Mouse (Mus musculus): Measurements from ENCODE around the gene Hist1h3c. TPM values are rescaled to one million over a fixed set of nuclear protein-coding genes. Genes with fewer than 3 reads are reported as not detected.
"Not testable (repeated sequence)": the region's sequence is repeated elsewhere in the genome, so short reads cannot be mapped to it uniquely, and the experiment has no call there.

Gene Hist1h3c
- polyA plus RNA-seq, 1 experiment from 2014 or later, result 10.8 TPM

DNA sequence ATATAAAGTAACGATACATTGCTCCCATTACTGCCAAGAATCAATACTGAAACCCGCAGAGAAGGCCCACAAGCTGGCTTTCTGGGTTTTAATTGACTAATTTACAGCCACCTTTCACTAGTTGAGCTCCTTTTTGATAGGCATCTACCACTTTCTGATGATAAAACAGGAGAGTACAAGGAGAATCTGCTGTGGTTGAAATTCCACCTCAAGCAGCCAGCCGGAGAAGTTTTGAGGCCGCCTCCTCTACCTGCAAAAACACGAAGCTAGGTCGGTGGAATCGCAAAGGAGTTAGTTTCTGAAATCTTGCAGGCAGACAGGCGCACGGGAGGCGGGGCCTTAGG is 17.8 kb upstream of the Hist1h3c start:
- H3K4me1 ChIP-seq, result peaks cover 30% of the 10 kb centered on the region
- H3K4me2 ChIP-seq, result peak overlapping the region; percentile 78
- no peaks in the 10 kb centered on the region for H3K27me3 ChIP-seq
- H3K27ac ChIP-seq, result peak overlapping the region; percentile 85
- H3K9me3 ChIP-seq (replicated peaks), result no peaks in the 10 kb centered on the region
- WGBS, result under 1% methylated on average over 10 of the region's 10 CpGs
- no peaks in the 10 kb centered on the region for H3K36me3 ChIP-seq (ENCODE audit: poor library complexity, severe bottlenecking)
- ATAC-seq, result no peak
- peak overlapping the region; percentile 80; the same call in 1 of the 2 replicates for H3K9ac ChIP-seq
- H3K4me3 ChIP-seq, result peak overlapping the region; percentile 53

DNA sequence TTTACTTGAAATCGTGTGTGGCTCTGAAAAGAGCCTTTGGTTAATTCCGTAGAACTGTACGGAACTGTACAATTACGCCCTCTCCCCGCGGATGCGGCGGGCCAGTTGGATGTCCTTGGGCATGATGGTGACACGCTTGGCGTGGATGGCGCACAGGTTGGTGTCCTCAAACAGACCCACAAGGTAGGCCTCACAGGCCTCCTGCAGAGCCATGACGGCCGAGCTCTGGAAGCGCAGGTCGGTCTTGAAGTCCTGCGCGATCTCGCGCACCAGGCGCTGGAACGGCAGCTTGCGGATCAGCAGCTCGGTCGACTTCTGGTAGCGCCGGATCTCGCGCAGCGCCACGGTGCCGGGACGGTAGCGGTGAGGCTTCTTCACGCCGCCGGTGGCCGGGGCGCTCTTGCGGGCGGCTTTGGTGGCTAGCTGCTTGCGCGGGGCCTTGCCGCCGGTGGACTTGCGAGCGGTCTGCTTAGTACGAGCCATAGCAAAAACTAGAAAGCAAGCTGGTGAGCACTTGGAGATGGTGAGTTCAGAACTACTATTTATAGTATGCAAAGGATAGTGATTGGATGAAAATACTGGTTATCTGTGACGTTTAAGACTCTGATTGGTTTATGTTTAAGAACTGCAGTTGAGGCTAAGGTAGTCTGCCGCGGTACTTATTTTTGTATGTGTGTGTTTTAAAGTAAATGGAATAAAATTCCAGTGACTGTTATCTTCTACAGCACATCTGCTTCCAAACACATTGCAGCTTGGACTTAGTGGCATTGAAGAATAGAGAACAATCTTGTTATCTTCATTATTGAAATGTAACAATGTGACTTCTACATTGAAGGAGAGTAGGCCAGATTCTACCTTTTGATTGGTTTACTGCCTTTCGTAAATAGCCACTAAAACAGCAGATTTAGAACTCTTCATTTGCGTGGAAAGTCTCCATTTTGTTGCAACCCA is 16.7 kb upstream of the Hist1h3c start, which contains the start of gene Hist1h3a:
Hist1h3a (minus strand) TSS at position 516 of the 951 bp plus-strand sequence.
- H3K4me1 ChIP-seq, result peaks cover 38% of the 10 kb centered on the region
- H3K27ac ChIP-seq, result peak within 1 kb of the TSS; percentile 85
- H3K4me2 ChIP-seq, result peak within 1 kb of the TSS; percentile 78
- peak; percentile 79 for ATAC-seq
- H3K36me3 ChIP-seq (ENCODE audit: poor library complexity, severe bottlenecking); H3K9me3 ChIP-seq (replicated peaks); H3K27me3 ChIP-seq: not testable (repeated sequence)
- under 1% methylated on average over 30 of the region's 52 CpGs for WGBS
- H3K4me3 ChIP-seq, result peak within 1 kb of the TSS; percentile 53
- H3K9ac ChIP-seq, result peak within 1 kb of the TSS; percentile 66

DNA sequence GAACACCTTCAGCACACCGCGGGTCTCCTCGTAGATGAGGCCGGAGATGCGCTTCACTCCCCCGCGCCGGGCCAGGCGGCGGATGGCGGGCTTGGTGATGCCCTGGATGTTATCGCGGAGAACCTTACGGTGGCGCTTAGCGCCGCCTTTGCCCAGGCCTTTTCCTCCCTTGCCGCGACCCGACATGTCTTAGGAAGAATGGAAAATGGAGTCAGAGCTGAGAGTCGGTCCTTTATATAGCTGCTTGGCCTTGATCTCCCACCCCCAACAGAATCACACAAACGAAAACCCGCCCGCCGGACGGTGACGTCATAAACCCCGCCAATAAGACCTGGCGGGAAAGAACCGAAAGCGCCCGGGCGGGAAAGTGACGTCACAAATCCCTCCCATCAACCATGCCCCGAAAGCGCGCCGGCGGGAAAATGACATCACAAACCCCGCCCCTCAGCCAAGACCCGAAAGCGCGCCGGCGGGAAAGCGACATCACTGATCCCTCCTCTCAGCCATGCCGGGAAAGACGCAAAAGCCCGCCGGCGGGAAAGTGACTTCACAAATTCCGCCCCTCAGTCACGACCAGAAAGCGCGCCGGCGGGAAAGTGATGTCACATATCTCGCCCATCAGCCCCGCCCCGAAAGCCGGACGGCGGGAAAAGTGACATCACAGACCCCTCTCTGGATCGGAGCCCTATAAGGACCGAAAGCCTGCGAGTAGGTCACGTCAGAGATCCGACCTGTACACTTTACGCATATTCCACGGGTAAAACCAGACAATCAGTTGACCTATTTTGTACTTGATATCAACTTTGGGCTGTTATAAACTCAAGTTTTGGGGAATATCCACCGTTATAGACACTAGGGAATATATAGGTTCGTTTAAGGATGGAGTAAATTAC is 15.8 kb upstream of the Hist1h3c start, which contains the start of gene Hist1h4a:
Hist1h4a (minus strand) TSS at position 259 of the 893 bp plus-strand sequence.
- Histone ChIP-seq H3K27me3 (no peaks in the 10 kb centered on the region), H3K4me1 (peaks cover 39% of the 10 kb centered on the region), H3K4me2 (peak within 1 kb of the TSS; percentile 78), H3K4me3 (peak within 1 kb of the TSS; percentile 53), H3K36me3 (ENCODE audit: poor library complexity, severe bottlenecking) (no peaks in the 10 kb centered on the region), H3K9me3 (replicated peaks) (no peaks in the 10 kb centered on the region), H3K27ac (peak within 1 kb of the TSS; percentile 85), H3K9ac (peak within 1 kb of the TSS; percentile 74)
- under 1% methylated on average over 61 of the region's 72 CpGs for WGBS
- peak; percentile 76 for ATAC-seq

DNA sequence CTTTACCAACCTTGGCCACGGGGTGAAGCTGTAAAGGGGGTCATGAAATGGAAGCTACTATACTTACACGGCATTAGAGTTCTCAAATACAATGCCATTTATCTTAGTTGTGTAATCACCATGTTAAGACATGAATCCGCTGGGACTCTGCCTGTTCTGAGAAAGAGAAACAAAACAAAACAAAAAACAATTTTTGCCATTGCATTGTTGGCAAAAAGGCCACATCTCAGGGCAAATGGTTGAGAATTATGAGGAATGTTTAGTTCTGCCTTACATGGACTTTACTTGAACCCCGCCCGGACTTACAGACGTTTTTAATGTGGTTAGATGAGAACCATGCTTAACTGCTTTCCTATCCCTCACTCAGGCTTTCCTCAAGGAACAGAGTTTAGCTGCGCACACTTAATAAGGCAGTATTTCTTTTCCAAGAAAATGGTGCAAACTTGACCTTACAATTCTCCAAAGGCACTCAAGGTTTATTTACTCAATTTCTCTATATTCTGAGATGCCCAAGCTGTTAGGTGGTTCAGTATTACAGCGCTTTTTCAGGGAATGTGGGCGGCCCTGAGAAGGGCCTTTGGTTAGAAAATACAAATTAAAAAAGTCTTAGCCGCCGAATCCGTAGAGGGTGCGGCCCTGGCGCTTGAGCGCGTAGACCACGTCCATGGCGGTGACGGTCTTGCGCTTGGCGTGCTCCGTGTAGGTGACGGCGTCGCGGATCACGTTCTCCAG is 15.0 kb upstream of the Hist1h3c start:
- peak overlapping the region; percentile 74 for H3K9ac ChIP-seq
- peak overlapping the region; percentile 53 for H3K4me3 ChIP-seq
- H3K4me2 ChIP-seq, result peak overlapping the region; percentile 78
- 1% methylated on average over 24 of the region's 27 CpGs for WGBS
- peak overlapping the region; percentile 85 for H3K27ac ChIP-seq
- H3K4me1 ChIP-seq, result peaks cover 41% of the 10 kb centered on the region
- no peaks in the 10 kb centered on the region for H3K27me3 ChIP-seq
- H3K36me3 ChIP-seq (ENCODE audit: poor library complexity, severe bottlenecking), result no peaks in the 10 kb centered on the region
- ATAC-seq, result no peak; the same call in 1 of the 2 replicates
- H3K9me3 ChIP-seq (replicated peaks), result no peaks in the 10 kb centered on the region

DNA sequence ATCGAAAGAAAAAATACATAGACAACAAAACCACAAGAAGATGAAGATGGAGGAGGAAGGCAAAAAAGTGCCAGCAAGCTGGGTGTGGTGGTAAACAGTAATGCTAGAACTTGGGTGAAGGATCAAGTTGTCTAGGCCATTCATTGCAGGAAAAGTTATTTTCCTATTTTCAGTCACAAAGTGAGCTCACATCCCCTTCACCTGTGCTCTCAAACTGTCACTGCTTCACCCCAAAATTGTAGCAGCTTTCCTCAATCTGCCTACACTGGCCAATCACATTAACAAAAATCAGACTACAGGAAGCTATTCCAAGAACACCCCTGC is 14.5 kb upstream of the Hist1h3c start:
- Histone ChIP-seq H3K36me3 (ENCODE audit: poor library complexity, severe bottlenecking) (no peaks in the 10 kb centered on the region), H3K4me2 (peak overlapping the region; percentile 78), H3K27me3 (no peaks in the 10 kb centered on the region), H3K9ac (peak overlapping the region; percentile 74), H3K4me1 (peaks cover 41% of the 10 kb centered on the region), H3K27ac (peak overlapping the region; percentile 85), H3K4me3 (peak overlapping the region; percentile 53), H3K9me3 (replicated peaks) (no peaks in the 10 kb centered on the region)
- WGBS, result 74% methylated on average over 1 of the region's 1 CpGs
- ATAC-seq, result no peak

DNA sequence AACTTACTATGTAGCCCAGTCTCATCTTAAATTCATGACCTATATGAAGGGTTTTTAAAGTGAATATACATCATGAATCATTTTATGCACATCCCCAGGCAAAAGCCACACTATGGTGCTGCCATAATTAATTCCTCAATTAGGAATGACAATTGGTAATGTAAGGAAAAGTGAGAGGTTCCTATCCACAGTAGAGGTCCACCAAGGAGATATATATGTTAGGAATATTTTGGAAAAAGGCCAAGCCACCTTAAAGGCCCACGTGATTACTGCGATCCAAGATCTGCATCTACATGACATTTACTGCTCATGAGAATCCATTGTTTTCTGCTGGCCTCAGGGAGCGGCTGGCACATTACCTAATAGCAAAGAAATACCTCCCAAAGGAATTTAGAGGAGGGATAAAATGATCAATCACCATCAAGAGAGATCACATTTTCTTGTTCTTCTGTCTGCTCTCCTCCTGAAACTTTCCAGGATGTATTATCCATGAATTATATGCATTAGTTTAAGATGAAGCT is 13.9 kb upstream of the Hist1h3c start:
- Histone ChIP-seq H3K4me3 (no peak overlapping the region), H3K4me2 (no peak overlapping the region), H3K9me3 (replicated peaks) (no peaks in the 10 kb centered on the region), H3K27me3 (no peaks in the 10 kb centered on the region), H3K4me1 (peaks cover 39% of the 10 kb centered on the region), H3K36me3 (ENCODE audit: poor library complexity, severe bottlenecking) (no peaks in the 10 kb centered on the region), H3K9ac (no peak overlapping the region), H3K27ac (0 out of 2 replicates have a peak overlapping the region, but pooled peaks have one; percentile 19)
- 71% methylated on average over 3 of the region's 3 CpGs for WGBS
- no peak for ATAC-seq

DNA sequence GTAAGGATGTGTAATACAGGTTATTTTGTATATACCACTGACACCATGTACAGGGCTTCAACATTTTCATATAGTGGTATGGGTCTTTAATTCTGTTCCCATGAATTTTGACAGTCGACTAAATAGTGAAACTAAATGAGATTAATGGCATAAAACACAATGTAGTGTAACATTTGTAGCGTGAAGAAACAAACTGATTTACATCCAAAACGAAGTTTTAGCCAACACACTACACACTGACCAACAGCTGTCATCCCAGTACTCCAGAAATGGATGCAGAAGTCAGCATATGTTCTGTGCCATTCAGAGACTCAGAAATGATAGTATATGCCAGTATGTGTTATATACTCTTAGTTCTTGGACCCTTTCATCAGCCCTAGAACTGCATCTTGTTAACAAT is 12.5 kb upstream of the Hist1h3c start:
- no peaks in the 10 kb centered on the region for H3K36me3 ChIP-seq (ENCODE audit: poor library complexity, severe bottlenecking)
- WGBS, result 50% methylated on average over 3 of the region's 3 CpGs
- ATAC-seq, result no peak
- H3K4me2 ChIP-seq, result peak overlapping the region; percentile 6; the same call in 1 of the 2 replicates
- peak overlapping the region; percentile 48; the same call in 1 of the 2 replicates for H3K27ac ChIP-seq
- peaks cover 30% of the 10 kb centered on the region for H3K4me1 ChIP-seq
- no peak overlapping the region for H3K4me3 ChIP-seq
- H3K9ac ChIP-seq, result no peak overlapping the region
- H3K27me3 ChIP-seq, result no peaks in the 10 kb centered on the region
- no peaks in the 10 kb centered on the region for H3K9me3 ChIP-seq (replicated peaks)

DNA sequence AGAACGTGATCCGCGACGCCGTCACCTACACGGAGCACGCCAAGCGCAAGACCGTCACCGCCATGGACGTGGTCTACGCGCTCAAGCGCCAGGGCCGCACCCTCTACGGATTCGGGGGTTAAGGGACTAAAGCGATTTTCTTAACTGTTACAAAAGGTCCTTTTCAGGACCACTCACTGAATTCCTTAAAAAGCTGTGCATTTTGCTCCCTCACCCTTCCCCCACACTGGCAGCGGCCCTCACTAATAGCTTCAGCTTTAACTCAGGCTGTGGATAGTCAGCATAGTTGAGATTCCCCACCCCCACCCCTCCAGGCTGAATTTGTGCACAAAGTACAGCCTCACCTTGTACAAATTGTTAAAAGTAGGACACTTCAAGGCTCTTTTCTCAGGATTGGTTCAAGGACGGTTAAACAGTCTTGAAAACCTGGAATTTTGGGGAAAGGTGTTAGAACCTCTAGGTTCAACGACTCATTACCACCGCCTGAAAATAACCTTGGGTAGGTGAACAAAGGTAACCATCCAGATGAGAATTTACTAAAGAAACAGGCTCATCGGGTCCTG is 11.9 kb upstream of the Hist1h3c start:
- H3K27ac ChIP-seq, result peak overlapping the region; percentile 89
- no peaks in the 10 kb centered on the region for H3K27me3 ChIP-seq
- H3K4me1 ChIP-seq, result peaks cover 31% of the 10 kb centered on the region
- peak overlapping the region; percentile 69 for H3K4me2 ChIP-seq
- ATAC-seq, result no peak; the same call in 1 of the 2 replicates
- peak overlapping the region; percentile 71 for H3K9ac ChIP-seq
- 1% methylated on average over 15 of the region's 23 CpGs for WGBS
- H3K9me3 ChIP-seq (replicated peaks), result no peaks in the 10 kb centered on the region
- H3K4me3 ChIP-seq, result peak overlapping the region; percentile 41
- H3K36me3 ChIP-seq (ENCODE audit: poor library complexity, severe bottlenecking), result no peaks in the 10 kb centered on the region

DNA sequence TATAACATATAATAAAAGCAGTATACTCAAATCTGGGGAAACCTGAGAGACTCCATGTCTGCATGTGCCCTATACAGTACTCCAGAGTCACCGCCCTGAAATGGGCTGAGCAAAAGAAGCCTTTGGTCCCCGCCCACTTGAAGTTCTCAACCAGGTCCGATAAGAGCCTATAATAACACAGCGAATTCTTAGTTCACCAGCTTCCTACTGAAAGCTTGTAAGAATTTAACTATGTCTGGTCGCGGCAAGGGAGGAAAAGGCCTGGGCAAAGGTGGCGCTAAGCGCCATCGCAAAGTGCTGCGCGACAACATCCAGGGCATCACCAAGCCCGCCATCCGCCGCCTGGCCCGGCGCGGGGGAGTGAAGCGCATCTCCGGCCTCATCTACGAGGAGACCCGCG is 11.4 kb upstream of the Hist1h3c start, which contains the start of gene Hist1h4b:
Hist1h4b (plus strand) TSS at position 224 of the 400 bp plus-strand sequence.
- H3K4me3 ChIP-seq, result peak within 1 kb of the TSS; percentile 41
- peaks cover 30% of the 10 kb centered on the region for H3K4me1 ChIP-seq
- H3K36me3 ChIP-seq (ENCODE audit: poor library complexity, severe bottlenecking), result no peaks in the 10 kb centered on the region
- peak; percentile 80 for ATAC-seq
- peak within 1 kb of the TSS; percentile 71 for H3K9ac ChIP-seq
- no peaks in the 10 kb centered on the region for H3K27me3 ChIP-seq
- H3K9me3 ChIP-seq (replicated peaks), result no peaks in the 10 kb centered on the region
- H3K27ac ChIP-seq, result peak within 1 kb of the TSS; percentile 89
- peak within 1 kb of the TSS; percentile 69 for H3K4me2 ChIP-seq
- WGBS, result under 1% methylated on average over 18 of the region's 22 CpGs

DNA sequence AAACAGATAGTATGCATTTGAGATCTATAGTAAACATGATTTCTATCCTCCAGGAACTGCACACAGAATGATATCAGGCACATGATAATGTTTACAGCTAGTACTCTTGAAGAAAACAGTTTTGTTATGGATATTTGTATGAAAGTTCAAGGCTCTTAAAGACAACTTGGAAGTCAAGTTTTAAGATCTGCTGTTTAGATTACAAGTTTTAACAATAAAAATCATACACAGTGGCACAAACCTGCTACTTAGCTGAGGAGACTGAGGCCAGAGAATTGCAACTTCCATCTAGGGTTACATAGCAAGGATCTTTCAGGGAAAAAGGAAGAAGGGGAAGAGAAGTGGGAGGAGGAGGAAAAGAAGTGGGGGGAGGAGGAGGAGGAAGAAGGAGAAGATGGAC is 9.6 kb upstream of the Hist1h3c start:
- H3K36me3 ChIP-seq (ENCODE audit: poor library complexity, severe bottlenecking), result no peaks in the 10 kb centered on the region
- no peak for ATAC-seq
- H3K4me3 ChIP-seq, result no peak overlapping the region
- H3K9me3 ChIP-seq (replicated peaks), result no peaks in the 10 kb centered on the region
- peaks cover 20% of the 10 kb centered on the region for H3K4me1 ChIP-seq
- no peaks in the 10 kb centered on the region for H3K27me3 ChIP-seq
- no peak overlapping the region for H3K9ac ChIP-seq
- H3K27ac ChIP-seq, result no peak overlapping the region
- H3K4me2 ChIP-seq, result no peak overlapping the region
